Mouse (Mus musculus): Measurements from ENCODE around the gene Hist1h1c. TPM values are rescaled to one million over a fixed set of nuclear protein-coding genes. Genes with fewer than 3 reads are reported as not detected.
"Not testable (repeated sequence)": the region's sequence is repeated elsewhere in the genome, so short reads cannot be mapped to it uniquely, and the experiment has no call there.

Gene Hist1h1c
- total RNA-seq, 2 experiments from 2014 or later: 154 to 166 TPM

DNA sequence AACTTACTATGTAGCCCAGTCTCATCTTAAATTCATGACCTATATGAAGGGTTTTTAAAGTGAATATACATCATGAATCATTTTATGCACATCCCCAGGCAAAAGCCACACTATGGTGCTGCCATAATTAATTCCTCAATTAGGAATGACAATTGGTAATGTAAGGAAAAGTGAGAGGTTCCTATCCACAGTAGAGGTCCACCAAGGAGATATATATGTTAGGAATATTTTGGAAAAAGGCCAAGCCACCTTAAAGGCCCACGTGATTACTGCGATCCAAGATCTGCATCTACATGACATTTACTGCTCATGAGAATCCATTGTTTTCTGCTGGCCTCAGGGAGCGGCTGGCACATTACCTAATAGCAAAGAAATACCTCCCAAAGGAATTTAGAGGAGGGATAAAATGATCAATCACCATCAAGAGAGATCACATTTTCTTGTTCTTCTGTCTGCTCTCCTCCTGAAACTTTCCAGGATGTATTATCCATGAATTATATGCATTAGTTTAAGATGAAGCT lies 20.7 kb downstream of the Hist1h1c start:
- intact Hi-C loops (cut with DNase I): loop anchor here (10.0 kb wide), 1 partner anchor 195 kb away; the partner anchor contains the start of gene Hist1h3e

DNA sequence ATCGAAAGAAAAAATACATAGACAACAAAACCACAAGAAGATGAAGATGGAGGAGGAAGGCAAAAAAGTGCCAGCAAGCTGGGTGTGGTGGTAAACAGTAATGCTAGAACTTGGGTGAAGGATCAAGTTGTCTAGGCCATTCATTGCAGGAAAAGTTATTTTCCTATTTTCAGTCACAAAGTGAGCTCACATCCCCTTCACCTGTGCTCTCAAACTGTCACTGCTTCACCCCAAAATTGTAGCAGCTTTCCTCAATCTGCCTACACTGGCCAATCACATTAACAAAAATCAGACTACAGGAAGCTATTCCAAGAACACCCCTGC lies 21.3 kb downstream of the Hist1h1c start:
- intact Hi-C loops (cut with DNase I): loop anchor here (10.0 kb wide), 1 partner anchor 195 kb away; the partner anchor contains the start of gene Hist1h3e
- no peak for DNase-seq

More for the DNA sequence above, 20.7 kb downstream of the Hist1h1c start:
- DNase-seq: no peak

DNA sequence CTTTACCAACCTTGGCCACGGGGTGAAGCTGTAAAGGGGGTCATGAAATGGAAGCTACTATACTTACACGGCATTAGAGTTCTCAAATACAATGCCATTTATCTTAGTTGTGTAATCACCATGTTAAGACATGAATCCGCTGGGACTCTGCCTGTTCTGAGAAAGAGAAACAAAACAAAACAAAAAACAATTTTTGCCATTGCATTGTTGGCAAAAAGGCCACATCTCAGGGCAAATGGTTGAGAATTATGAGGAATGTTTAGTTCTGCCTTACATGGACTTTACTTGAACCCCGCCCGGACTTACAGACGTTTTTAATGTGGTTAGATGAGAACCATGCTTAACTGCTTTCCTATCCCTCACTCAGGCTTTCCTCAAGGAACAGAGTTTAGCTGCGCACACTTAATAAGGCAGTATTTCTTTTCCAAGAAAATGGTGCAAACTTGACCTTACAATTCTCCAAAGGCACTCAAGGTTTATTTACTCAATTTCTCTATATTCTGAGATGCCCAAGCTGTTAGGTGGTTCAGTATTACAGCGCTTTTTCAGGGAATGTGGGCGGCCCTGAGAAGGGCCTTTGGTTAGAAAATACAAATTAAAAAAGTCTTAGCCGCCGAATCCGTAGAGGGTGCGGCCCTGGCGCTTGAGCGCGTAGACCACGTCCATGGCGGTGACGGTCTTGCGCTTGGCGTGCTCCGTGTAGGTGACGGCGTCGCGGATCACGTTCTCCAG lies 21.8 kb downstream of the Hist1h1c start:
- peak; percentile 48 for DNase-seq
- intact Hi-C loops (cut with DNase I): no loop called here

DNA sequence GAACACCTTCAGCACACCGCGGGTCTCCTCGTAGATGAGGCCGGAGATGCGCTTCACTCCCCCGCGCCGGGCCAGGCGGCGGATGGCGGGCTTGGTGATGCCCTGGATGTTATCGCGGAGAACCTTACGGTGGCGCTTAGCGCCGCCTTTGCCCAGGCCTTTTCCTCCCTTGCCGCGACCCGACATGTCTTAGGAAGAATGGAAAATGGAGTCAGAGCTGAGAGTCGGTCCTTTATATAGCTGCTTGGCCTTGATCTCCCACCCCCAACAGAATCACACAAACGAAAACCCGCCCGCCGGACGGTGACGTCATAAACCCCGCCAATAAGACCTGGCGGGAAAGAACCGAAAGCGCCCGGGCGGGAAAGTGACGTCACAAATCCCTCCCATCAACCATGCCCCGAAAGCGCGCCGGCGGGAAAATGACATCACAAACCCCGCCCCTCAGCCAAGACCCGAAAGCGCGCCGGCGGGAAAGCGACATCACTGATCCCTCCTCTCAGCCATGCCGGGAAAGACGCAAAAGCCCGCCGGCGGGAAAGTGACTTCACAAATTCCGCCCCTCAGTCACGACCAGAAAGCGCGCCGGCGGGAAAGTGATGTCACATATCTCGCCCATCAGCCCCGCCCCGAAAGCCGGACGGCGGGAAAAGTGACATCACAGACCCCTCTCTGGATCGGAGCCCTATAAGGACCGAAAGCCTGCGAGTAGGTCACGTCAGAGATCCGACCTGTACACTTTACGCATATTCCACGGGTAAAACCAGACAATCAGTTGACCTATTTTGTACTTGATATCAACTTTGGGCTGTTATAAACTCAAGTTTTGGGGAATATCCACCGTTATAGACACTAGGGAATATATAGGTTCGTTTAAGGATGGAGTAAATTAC lies 22.6 kb downstream of the Hist1h1c start, which contains the start of gene Hist1h4a:
Gene Hist1h4a (minus strand): TSS at position 259 of the 893 bp plus-strand sequence.
- intact Hi-C loops (cut with DNase I): no loop called here
- DNase-seq: peak; percentile 100

DNA sequence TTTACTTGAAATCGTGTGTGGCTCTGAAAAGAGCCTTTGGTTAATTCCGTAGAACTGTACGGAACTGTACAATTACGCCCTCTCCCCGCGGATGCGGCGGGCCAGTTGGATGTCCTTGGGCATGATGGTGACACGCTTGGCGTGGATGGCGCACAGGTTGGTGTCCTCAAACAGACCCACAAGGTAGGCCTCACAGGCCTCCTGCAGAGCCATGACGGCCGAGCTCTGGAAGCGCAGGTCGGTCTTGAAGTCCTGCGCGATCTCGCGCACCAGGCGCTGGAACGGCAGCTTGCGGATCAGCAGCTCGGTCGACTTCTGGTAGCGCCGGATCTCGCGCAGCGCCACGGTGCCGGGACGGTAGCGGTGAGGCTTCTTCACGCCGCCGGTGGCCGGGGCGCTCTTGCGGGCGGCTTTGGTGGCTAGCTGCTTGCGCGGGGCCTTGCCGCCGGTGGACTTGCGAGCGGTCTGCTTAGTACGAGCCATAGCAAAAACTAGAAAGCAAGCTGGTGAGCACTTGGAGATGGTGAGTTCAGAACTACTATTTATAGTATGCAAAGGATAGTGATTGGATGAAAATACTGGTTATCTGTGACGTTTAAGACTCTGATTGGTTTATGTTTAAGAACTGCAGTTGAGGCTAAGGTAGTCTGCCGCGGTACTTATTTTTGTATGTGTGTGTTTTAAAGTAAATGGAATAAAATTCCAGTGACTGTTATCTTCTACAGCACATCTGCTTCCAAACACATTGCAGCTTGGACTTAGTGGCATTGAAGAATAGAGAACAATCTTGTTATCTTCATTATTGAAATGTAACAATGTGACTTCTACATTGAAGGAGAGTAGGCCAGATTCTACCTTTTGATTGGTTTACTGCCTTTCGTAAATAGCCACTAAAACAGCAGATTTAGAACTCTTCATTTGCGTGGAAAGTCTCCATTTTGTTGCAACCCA lies 23.5 kb downstream of the Hist1h1c start, which contains the start of gene Hist1h3a:
Gene Hist1h3a (minus strand): TSS at position 516 of the 951 bp plus-strand sequence.
- peak; percentile 54 for DNase-seq
- intact Hi-C loops (cut with DNase I): not testable (repeated sequence)

DNA sequence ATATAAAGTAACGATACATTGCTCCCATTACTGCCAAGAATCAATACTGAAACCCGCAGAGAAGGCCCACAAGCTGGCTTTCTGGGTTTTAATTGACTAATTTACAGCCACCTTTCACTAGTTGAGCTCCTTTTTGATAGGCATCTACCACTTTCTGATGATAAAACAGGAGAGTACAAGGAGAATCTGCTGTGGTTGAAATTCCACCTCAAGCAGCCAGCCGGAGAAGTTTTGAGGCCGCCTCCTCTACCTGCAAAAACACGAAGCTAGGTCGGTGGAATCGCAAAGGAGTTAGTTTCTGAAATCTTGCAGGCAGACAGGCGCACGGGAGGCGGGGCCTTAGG lies 24.6 kb downstream of the Hist1h1c start:
- no peak for DNase-seq
- intact Hi-C loops (cut with DNase I): no loop called here

DNA sequence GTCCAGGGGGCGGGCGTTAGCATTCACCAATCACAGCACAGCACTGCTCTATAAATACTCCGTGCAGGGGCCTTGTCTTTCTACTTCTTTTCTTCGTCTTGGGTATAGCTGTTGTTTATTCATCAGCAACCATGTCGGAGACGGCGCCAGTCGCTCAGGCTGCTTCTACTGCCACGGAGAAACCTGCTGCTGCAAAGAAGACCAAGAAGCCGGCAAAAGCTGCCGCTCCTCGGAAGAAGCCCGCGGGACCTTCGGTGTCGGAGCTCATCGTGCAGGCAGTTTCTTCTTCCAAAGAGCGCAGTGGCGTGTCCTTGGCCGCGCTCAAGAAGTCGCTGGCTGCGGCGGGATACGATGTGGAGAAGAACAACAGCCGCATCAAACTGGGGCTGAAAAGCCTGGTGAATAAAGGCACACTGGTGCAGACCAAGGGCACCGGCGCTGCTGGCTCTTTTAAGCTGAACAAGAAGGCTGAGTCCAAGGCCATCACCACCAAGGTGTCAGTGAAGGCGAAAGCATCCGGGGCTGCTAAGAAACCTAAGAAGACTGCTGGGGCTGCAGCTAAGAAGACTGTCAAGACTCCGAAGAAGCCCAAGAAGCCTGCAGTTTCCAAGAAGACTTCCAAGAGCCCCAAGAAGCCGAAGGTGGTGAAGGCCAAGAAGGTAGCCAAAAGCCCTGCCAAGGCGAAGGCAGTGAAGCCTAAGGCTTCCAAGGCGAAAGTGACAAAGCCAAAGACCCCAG lies 25.1 kb downstream of the Hist1h1c start, which contains the start of gene Hist1h1a:
Gene Hist1h1a (plus strand): TSS at position 81 of the 738 bp plus-strand sequence.
- peak; percentile 86 for DNase-seq
- intact Hi-C loops (cut with DNase I): no loop called here

DNA sequence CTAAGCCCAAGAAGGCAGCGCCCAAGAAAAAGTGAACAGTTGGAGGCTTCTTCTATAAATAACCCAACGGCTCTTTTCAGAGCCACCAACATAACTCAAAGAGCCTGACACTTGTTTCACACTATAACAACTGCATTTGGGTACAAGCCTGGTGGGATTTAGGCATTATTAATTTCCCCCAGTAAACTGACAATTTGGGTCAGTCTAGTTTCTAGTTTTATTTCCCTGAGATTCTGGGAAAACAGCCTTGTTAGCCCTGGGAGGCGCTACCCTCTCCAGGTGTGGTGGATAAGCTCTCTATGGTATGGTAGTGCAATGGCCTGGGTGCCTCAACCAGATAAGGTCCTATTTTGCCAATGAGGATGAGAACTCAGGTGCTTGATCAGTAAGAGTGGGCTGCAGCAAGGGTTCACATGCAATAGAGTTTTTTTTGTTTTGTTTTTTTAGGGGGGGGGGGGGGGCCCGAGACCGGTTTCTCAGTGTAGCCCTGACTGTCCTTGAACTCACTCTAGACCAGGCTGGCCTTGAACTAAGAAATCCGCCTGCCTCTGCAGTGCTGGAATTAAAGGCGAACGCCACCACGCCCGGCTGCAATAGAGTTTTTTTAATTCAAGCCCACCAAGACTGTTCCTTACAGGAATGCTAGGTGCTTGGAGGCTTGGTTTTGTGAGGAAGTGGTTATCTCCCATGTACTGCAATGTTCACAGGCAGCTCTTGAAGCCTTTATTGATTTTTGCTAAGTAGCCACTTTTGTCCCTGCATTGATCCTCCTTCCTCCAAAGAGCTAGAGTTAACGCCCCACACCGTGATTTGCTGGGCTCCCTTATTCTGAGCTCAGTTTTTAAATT lies 25.9 kb downstream of the Hist1h1c start:
- intact Hi-C loops (cut with DNase I): no loop called here

DNA sequence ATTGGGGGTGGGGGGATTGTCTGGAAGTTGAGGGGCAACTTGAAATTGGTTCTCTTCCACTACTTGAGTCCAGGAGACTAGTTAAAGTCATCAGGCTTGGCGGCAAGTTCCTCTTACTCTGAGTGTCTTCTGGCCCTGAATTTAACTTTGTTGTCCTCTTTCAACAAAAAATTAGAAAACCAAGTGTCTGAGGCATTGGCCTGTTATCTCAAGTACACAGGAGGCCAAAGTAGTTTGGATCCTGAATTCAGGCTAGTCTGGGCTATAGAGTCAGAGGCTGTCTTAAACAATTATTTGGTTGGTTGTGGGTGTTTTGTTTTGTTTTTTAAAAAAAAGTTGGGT lies 26.5 kb downstream of the Hist1h1c start:
- intact Hi-C loops (cut with DNase I): no loop called here
- DNase-seq: no peak

More for the DNA sequence above, 25.9 kb downstream of the Hist1h1c start:
- DNase-seq: no peak

DNA sequence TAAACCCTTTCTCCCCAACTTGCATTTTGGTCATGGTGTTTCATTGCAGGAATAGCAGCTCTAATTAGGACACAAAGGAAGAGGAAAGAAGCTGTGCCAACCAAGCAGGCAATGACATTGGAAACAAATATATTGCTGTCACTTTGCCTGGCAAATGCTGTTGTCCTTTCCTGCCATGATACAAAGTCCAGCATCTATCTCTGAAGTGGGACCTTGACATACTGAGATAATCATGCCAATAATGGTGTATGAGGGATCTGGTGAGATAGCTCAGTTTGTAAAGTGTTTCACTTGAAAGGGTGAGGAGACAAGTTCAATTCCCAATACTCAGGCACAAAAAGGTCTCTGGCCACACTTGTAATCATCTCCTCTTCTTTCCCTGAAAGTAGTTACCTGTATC lies 28.2 kb downstream of the Hist1h1c start:
- intact Hi-C loops (cut with DNase I): no loop called here
- no peak for DNase-seq

DNA sequence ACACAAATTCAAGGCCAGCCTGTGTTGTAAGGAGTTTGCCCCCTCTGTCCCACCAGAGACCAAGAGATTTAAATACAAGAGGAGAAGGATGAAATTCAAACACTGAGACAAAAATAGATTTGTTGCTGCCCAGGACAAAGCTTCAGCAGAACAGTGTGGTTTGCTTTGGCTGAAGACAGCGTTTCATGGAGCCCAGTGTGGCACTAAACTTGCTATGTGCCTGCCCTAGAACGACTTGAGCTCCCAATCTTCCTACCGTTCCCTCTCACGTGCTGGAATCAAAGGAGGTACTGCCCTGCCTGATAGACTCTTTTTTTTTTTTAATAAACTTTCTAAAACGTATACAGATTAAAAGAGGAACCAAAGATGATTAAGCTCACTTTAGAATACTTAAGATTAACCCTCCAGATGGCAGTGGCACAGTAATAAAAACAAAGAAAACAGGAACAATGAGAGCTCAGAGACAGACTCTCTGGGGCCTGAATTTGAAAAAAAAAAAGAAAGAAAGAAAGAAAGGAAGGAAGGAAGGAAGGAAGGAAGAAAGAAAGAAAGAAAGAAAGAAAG lies 30.3 kb downstream of the Hist1h1c start:
- no peak for DNase-seq
- intact Hi-C loops (cut with DNase I): no loop called here

DNA sequence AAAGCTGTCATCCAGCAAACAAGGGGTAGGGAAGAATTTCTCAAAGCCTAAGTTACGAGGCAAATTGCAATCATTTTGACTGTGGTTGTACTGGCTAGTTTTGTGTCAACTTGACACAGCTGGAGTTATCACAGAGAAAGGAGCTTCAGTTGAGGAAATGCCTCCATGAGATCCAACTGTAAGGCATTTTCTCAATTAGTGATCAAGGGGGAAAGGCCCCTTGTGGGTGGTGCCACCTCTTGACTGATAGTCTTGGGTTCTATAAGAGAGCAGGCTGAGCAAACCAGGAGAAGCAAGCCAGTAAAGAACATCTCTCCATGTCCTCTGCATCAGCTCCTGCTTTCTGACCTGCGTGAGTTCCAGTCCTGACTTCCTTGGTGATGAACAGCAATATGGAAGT lies 31.0 kb downstream of the Hist1h1c start, which contains the start of gene Trim38:
Gene Trim38 (plus strand): TSS at position 301 of the 400 bp plus-strand sequence.
- intact Hi-C loops (cut with DNase I); DNase-seq: not testable (repeated sequence)

DNA sequence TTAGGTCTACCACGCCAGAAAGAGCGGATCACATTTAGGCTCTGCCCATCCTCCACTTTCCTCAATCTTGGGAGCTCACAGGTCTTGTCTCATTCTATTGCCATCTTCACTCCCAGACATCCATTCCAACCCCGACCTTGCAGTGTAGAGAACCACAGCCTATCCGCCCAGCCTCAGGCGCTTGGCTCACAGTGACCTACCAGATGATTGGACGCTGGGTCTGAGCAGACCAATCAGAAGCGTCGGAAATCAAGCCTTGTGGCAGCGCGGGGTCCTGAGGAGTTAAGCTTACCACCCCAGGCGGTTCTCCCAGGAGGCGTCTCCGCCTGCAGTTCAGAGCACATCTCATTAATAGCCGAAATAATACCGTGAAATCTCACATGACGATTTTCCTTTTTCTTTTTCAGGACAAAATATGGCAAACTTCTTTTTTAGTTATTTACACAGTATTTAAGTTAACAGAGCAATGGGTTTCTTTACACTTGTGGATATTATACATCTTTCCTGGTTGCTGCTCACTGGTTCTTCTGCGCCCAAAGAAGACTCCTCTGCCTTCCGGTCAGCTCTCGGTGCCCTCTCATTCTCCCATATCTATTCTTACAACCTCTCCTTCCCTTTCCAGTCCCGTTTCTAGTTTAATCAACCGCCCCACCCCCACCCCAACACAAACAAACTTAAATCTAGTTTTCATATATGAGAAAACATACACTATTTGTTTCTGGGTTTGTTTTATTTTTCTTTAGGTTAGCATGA lies 34.1 kb downstream of the Hist1h1c start:
- intact Hi-C loops (cut with DNase I): no loop called here
- DNase-seq: no peak

DNA sequence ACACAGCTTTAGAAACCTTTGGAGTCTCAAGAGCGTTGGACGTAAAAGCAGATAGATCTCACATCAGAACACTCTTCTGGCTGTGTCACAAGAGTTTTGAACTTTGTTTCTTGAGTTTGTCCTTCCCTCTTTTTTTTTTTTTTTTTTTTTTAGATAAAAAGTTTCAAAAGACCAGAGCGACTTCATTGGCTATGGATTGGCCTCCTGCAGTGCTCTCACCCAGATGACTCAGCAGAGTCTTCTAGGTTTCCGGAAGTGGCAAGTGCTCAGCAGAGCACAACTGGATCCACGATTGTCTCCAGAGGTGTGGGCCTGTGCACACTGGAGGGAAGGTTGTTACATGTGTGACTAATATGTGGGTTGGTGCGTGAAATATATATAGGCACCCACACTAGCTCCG lies 39.7 kb downstream of the Hist1h1c start:
- intact Hi-C loops (cut with DNase I): no loop called here
- no peak for DNase-seq

DNA sequence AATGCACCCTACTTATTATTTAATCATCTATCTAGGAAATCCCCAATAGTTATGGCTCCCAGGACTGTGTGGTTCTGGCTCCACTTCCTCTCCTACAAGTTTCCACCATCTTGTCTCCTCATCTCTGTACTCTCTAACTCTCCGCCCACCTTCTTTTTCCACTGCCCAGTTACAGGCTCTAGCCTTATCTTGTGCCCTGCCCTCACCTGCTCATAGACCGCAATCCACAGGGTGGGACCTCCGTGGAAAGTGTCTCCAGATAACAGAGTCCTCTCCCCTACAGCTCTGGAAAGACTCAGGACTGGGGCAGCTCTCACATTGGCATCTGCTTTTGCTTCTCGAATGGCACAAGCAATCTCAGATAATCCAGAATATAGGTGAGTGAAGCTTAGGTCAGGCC lies 40.4 kb downstream of the Hist1h1c start:
- intact Hi-C loops (cut with DNase I): no loop called here

More for the DNA sequence above, 40.4 kb downstream of the Hist1h1c start:
- DNase-seq: no peak

All from left cerebral cortex, postnatal 4 days (tissue).